Mouse (Mus musculus): ENCODE data around the gene Kri1.
"Not testable (repeated sequence)": the region's sequence is repeated elsewhere in the genome, so short reads cannot be mapped to it uniquely, and the experiment has no call there.

Kri1 gene

DNA sequence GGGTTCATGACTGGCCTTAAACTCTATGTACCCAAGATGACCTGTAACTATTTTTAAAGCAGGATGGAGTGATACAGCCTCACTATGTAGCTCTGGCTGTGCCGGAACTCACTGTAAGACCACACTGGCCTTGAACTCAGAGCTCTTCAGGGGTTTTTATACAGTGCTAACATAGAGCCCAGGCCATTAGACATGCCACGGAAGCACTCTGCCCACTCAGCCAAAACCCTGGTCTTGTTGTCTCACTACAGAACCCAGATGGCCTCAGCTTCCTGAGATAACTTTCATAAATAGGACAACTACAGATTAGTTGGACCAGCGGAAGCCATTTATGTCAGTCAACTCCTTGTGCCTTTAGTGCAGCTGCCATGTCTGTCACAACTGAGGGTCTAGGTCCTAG is 13.4 kb downstream of the Kri1 start:
- no peak for DNase-seq (ENCODE audit: low spot score)

DNA sequence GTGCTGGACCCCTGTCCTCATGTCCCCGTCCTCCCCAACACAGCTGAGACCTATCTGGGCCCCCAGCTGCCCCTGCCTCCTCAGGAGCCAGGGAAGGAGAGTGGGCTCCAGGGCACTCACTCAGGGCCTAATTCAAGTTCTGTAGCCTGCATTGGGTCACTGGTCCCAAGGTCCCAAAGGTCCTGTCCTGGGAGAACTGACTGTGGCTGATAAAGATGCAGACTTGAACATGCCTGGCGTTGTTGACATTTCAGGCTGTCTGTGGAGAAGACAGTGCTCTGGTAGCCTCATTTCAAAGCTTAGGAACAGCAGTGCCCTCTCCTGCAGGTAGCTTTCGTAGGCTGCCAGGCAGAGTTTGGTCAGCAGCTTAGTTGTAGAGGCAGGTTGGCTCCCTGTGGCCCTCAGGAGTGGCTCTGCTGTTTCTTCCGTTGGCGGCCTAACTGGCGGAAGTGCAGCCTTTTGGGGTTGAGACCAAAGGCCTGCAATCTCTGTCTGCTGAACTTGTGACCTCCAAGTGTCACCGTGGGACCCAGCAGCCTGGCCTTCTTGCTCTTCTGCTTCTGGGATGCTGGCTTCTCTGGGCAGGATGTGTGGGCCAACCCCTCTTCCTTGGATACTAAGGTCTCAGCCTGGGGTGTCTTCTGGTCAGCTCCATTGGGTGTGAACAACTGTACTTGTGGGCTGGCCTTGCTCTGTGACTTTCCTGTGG is 14.1 kb downstream of the Kri1 start:
- DNase-seq (ENCODE audit: low spot score): no peak

DNA sequence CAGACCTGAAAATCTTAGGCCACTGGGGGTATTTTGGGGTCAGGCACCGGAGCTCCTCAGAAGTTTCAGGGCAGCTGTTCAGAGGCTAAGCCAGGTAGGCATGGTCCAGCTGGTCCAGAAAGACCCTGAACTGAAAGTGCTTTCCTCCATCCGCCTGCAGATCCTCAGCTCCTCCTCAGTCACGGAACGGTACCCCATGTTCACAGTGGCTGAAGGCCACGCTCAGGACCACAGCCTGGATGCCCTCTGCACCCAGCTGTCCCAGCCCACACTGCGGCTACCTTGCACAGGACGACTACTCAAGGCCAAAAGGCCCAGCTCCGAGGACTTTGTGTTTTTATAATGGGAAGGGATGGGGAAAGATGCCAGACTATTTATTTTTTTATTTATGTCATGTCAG is 14.7 kb downstream of the Kri1 start:
- DNase-seq (ENCODE audit: low spot score): no peak

DNA sequence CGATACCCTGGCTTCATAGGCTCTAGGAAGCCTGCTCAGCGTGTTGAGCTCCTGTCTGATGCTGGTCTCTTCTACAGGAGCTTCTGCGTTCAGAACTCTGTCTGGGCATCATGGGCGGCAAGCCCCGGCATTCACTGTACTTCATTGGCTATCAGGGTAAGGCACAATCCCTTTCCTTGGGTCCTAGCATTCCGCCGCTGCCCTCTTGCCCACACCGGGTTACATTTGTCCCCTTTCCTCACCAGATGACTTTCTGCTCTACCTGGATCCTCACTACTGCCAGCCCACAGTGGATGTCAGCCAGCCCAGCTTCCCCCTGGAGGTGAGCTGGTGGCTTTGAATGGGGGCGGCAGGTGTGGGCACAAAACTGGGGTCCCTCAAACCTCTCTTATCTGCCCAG is 15.4 kb downstream of the Kri1 start:
- no peak for DNase-seq (ENCODE audit: low spot score)

DNA sequence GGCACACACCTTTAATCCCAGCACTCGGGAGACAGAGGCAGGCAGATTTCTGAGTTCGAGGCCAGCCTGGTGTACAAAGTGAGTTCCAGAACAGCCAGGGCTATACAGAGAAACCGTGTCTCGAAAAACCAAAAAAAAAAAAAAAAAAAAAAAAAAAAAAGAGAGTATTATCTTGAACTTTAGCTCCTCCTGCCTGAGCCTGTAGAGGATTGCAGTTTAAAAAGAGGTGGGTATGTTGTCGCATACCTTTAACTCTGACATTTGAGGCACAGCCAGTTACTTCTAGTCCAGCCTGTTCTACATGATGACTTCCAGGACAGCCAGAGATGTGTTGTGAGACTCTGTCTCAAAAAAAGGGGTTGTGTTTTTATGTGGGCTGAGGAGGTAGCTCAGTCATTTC is 18.2 kb downstream of the Kri1 start:
- DNase-seq (ENCODE audit: low spot score): not testable (repeated sequence)

DNA sequence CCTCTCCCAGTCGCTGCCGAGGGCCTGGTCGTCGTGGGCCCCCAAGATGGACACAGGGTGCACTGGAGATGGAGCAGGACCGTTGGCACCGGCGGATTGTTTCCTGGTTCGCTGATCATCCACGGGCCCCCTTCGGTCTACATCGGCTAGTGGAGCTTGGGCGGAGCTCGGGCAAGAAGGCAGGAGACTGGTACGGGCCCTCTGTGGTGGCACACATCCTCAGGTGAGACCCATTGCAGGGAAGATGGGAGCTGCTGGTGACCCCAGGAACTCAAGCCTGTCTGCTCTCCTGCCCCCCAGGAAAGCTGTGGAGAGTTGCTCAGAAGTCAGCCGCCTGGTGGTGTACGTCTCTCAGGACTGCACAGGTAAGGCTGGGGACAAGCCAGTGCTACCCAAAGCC is 19.5 kb downstream of the Kri1 start:
- DNase-seq (ENCODE audit: low spot score): no peak

DNA sequence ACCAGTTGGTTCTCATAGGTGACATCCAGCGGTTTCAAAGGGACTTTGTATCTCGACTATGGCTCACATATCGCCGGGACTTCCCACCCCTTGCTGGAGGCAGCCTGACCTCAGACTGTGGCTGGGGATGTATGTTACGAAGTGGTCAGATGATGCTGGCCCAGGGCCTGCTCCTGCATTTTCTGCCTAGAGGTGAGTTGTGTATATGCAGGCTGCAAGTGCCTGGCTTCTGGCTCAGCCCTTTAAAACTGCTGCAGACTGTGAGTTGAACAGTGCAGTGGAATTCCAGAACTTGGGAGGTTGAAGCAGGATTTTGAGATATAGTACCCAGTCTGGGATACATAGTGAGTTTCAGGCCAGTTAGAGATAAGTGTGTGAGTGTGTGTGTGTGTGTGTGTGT is 20.9 kb downstream of the Kri1 start:
- no peak for DNase-seq (ENCODE audit: low spot score)

DNA sequence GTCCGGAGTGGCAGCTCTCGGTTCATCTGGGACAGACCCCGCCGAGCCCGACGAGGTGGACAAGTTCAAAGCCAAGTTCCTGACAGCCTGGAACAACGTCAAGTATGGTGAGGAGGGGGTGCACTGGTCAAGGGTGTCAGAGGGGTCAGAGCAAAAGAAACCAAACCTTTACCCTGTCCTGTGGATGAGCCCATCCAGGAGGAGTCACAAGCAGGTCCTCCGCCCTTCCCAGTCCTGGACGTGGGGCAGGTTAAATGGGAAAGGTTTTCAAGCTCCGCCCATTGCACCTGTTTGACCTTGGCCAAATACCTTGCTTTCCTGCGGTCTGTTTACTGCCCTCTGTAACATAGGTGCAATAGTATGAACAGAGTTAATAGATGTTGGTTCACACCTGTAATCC is 22.2 kb downstream of the Kri1 start:
- no peak for DNase-seq (ENCODE audit: low spot score)

DNA sequence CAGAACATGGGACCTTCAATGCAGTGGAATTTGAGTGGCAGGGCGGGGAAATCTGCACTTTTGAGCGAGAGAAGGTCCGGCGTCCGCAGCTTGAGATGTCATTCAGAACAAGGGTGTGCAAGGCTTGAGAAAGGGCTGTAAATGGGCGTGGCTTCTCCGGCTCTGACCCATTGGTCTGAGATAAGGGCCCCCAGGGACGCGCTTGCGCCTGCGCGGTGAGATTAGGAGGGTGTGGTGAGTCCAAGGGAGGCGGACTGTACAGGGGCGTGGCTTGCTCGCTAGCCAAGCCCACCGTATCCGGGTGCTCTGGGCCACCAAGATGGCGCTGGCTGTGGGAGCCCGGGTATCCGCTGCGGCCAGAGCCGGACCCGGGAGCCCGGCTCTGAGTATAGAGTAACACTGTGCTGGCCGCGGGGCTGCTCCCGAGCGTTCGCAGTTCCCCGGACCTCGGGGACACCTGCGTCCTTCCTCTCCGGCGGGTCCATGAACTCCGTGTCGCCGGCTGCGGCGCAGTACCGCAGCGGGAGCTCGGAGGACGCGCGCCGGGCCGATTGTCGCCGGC is 22.7 kb downstream of the Kri1 start, which contains the start of gene Atg4d:
Gene Atg4d (plus strand): TSS at position 294 of the 562 bp plus-strand sequence.
- peak; percentile 99 for DNase-seq (ENCODE audit: low spot score)

DNA sequence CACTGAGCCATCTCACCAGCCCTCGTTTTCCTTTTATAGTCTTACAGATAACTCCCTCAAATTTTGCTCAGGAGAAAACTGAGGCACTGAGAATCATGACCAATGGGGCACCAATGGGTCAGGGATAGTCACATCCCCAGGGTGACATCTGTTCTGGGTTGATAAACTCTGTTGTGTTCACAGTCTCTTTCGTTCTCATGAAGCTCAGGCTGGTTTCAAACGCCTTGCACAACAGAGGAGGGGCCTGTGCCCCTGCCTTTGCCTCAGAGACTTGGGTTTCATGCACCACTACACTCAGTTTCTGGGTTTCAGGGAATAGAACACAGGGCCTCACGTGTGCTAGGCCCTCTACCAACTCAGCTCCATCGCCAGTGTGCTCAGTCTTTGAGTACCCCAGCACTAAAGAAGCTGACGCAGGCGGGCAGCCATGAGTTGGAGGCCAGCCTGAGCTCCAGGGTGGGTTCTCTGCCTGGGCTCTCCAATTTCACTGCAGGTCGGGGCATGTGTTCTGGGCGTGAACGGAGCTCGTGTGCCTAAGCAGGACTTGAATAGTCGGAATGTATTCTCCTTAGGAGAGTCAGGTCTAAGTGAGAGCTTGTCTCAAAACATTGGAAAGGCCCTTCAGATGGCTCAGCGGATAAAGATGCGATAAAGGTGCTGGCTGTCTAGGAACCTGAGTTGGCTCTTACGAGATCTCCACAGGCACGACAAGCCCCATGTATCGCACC is 23.3 kb downstream of the Kri1 start:
- DNase-seq (ENCODE audit: low spot score): peak; percentile 70

DNA sequence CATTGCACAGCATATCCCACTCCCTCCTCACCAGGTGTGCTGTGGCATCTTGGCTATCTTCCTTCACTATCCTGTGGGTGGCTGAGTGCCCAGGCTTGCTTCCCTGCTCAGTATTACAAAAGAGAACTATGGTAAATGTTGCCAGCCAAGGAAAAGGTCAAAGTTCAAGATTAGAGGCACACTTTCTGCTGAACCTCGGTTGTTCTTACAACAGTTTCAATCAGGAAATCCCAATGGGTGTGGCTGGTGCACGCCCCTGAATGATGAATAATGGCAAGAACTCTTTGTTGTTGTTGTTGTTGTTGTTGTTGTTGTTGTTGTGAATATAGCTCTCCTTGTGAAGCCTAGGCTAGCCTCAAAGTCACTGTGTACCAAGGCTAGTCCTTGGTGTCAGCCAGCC is 25.9 kb downstream of the Kri1 start:
- DNase-seq (ENCODE audit: low spot score): no peak

DNA sequence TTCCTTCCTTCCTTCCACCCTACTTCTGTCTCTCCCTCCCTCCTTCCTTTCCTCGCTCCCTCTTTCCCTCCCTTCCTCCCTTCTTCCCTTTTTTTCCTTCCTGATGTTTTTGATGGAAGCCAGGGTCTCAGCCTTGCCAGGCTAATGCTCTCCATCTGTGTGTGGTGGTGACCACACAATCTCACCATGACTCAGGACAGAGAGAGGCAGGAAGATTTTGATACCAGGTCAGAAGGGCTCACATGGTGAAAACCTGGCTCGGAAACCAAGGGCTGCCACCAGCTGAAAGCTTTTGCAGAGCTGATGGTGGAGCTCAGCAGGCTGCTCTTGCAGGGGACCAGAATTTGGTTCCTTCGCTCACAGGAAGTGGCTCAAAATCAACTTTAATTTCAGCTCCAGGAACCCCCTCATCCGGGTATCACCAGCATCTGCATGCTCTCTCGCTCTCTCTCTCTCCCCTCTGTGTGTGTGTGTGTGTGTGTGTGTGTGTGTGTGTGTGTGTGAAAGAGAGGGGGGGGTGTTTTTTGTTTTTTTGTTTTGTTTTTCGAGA is 27.2 kb downstream of the Kri1 start:
- DNase-seq (ENCODE audit: low spot score): no peak

DNA sequence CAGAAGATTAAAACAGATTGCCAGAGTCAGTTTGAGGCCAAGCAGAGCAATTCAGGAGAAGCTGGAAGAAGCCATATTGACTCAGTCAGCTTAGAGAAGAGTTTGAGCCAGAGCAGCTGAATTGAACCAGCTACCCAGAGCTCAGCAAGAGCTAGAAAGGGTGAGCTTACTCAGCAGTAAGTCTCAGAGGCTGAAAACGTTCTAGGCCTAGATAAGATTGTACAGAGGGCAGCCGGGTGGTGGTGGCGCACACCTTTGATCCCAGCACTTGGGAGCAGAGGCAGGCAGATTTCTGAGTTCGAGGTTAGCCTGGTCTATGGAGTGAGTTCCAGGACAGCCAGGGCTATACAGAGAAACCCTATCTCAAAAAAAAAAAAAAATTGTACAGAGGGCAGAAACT is 31.4 kb downstream of the Kri1 start:
- not testable (repeated sequence) for DNase-seq (ENCODE audit: low spot score)

DNA sequence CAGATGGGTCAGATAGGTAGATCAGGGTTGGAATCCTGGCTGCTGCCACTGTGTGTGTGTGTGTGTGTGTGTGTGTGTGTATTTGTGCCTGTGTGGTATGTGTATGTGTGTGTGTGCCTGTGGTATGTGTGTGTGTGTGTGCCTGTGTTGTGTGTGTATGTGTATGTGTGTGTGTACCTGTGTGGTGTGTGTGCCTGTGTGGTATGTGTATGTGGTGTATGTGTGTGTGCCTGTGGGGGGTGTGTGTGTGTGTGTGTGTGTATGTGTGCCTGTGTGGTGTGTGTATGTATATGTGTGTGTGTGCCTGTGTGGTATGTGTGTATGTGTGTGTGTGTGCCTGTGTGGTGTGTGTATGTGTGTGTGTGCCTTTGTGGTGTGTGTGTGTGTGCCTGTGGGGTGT is 33.1 kb downstream of the Kri1 start:
- no peak for DNase-seq (ENCODE audit: low spot score)

DNA sequence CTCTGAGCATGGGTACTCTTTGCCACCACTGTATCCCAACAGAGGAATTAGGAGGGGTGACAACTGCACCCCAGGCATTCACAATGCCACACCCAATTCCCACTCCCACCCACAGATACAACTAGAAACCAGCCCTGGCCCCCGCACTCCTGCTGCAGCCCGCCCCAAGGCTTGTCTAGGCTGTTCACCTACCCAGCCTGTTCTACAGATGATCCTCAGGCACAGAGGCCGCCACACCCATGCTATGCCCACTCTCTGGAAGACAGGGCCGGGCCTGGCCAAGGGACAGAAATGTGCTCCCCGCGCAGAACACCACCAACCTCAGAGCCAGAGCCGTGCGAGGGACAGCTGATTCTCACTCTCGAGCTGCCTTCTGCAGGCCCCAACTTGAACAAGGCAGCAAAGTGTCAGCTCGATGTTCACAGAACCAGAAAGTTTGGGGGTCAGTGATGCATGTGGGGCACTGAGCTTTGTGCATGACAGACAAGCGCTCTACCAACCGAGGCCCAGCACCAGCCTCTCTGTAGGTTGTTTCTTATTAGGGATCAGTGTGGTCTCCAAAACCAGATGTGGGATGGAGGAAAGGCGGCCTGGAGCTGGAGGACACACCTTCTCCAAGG is 36.5 kb downstream of the Kri1 start:
- no peak for DNase-seq (ENCODE audit: low spot score)

DNA sequence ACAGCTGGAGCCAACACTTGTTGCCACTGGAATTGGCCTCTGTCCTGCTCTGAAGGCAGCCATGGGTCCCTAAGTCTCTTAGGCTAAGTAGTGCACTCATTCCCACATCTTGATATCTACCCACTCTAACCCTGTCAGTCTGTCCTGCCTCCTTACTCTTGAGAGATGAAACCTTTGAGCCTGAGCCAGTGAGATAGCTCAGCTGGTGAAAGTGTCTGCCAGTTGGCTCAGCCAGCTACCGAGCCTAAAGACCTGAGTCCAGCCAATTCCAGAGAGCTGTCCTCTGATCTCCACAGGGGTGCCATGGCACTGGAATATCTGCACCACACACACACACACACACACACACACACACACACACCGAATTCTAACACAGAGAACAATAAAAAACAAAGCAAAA is 37.3 kb downstream of the Kri1 start:
- no peak for DNase-seq (ENCODE audit: low spot score)

DNA sequence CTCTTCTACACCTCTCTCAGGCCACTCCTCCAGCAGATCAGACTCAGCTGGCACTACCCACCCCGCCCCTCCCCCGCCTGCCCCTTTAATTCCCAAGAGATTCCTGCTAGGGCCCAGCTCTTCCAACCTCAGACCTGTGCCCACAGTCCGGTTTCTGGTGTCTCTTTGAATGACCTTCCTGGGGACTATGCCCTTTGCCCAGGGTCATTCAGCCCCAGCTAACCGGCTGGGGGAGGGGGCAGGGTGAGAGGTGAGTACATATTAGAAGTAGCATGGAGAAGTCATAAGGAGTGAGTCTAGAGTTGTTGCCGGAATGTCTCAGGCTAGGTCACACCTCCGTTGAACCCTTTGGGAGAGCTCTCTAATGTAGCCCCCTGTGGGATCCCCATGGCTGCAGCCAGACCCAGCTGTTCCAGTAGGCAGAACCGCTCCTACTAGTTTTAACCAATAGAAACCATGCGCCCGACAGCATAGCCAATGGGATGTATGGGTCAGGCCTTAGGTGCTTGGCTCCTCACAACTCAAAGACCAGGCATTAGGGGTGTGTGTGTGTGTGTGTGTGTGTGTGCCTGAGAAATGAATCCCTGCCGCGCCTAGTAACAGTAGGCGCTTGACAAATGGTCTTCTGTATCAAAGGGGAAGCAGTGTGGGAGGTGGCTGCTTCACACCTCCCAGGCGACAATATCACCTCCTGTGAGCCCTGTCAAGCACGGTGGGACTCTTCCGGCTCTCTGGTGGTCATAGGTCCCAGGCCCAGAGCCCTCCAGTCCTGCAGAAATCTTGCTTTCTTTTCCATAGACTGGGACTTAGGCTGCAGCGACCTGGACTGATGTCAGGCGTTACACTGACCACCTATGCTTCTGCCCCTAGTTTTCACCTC is 37.9 kb downstream of the Kri1 start:
- DNase-seq (ENCODE audit: low spot score): no peak

DNA sequence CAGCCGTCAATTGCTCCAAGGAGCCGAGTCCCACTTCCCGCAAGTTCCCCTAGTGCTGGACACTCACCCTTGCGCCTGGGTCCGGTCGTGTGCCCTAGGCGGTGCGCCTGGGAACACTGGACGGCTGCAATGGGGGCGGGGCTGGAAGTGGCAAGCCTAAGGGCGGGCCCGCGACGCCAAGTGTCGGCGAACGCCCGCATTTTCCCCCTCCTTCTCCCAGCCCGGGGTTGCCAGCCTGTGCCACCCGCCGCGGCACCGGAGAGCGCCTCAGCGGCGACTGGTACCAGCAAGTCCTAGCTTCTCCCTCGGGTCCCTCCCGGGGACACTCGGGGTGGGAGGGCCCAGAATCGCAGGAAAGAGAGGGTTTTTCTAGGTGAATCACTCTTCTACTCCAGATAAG is 39.4 kb downstream of the Kri1 start, which contains the start of gene S1pr5:
Gene S1pr5 (minus strand): TSS at position 118 of the 400 bp plus-strand sequence.
- DNase-seq (ENCODE audit: low spot score): peak; percentile 44

DNA sequence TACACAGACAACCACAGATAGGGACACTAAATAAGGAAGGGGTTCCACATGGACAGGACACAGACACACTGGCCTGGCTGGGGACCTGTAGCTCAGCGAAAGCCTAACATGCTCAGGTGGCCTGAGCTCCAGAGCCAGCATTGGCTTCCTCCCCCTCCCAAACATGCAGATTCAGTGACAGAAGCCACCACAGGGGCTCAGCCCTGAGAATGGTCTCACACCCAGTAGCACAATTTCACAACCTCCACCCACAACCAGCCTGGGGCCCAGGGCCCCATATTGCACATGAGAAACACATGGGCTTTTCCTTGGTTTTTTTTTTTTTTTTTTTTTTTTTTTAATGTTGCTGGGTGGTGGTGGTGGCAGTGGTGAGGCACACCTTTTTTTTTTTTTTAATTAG is 41.4 kb downstream of the Kri1 start:
- DNase-seq (ENCODE audit: low spot score): no peak

DNA sequence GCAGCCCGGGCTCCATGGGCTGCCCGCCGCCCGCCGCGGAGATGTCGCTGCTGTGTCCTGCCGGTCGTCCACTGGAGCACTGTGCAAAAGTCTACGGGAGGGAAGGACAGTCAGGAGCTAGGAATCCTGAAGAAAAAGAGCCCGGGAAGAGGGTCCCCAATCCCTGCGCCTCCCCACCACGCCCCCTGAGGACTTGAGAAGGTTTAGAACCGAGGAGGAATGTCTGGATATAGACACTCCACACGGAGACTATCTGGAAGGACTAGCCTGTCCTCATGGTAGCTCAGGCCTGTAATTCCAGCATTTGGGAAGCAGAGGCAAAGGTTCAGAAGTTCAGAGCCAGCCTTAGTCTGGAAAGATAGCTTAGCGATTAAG is 42.7 kb downstream of the Kri1 start:
- DNase-seq (ENCODE audit: low spot score): no peak

DNA sequence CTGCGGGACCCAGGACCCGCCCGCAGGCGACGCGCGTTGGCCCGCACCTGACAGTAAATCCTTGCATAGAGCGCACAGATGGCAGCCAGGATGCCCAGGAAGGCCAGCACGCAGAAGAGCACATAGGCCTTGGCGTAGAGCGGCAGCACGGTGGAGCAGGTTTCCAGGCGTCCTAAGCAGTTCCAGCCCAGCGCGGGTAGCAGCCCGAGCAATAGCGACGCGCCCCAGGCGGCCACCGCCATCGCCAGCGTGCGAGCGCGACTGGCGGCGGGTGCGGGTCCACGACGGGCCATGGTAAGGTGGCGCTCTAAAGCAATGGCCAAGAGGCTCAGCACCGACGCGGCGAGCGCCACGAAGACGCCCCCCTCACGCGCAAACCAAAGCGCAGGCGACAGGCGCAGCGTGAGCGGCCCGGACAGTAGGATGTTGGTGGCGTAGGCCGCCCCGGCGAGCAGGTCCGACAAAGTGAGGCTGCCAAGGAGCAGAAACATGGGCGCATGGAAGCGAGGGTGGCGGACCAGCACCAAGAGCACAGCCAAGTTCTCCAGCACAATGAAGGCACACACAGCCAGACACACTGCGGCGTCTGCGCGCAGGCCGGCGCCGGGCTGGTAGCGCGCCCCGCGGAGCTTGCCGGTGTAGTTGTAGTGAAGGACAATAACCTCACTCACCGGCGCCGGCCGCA is 43.2 kb downstream of the Kri1 start:
- DNase-seq (ENCODE audit: low spot score): no peak
